Mouse (Mus musculus): ENCODE results near the gene Cfap97d1.
A peak's percentile ranks its signal among the peaks of the same experiment; 100 is the strongest.

The Cfap97d1 gene

GRCm38 (mm10) chr11:102010140-102010539 lies 26.1 kb downstream of the Cfap97d1 start:
- peak; percentile 28 for DNase-seq (ENCODE audit: low spot score)

- DNase-seq (ENCODE audit: low spot score) = no peak
Measured at GRCm38 (mm10) chr11:102011510-102011909, 27.4 kb downstream of the Cfap97d1 start.

- no peak for DNase-seq (ENCODE audit: low spot score)
Measured at GRCm38 (mm10) chr11:102013201-102013600, 29.1 kb downstream of the Cfap97d1 start.

- no peak for DNase-seq (ENCODE audit: low spot score)
Measured at GRCm38 (mm10) chr11:102015472-102015871, 31.4 kb downstream of the Cfap97d1 start.

- DNase-seq (ENCODE audit: low spot score) = no peak
Measured at GRCm38 (mm10) chr11:102016136-102016535, 32.1 kb downstream of the Cfap97d1 start.

GRCm38 (mm10) chr11:102019736-102020135 lies 35.7 kb downstream of the Cfap97d1 start:
- no peak for DNase-seq (ENCODE audit: low spot score)

- DNase-seq (ENCODE audit: low spot score) = no peak
Measured at GRCm38 (mm10) chr11:102021196-102021595, 37.1 kb downstream of the Cfap97d1 start.

- DNase-seq (ENCODE audit: low spot score) = no peak
Measured at GRCm38 (mm10) chr11:102023406-102023805, 39.3 kb downstream of the Cfap97d1 start.

- no peak for DNase-seq (ENCODE audit: low spot score)
Measured at GRCm38 (mm10) chr11:102024084-102024758, 40.1 kb downstream of the Cfap97d1 start.

- no peak for DNase-seq (ENCODE audit: low spot score)
Measured at GRCm38 (mm10) chr11:102024875-102025274, 40.8 kb downstream of the Cfap97d1 start.

- DNase-seq (ENCODE audit: low spot score) = no peak
Measured at GRCm38 (mm10) chr11:102025354-102025753, 41.3 kb downstream of the Cfap97d1 start.

GRCm38 (mm10) chr11:102025991-102026660 lies 42.0 kb downstream of the Cfap97d1 start:
- peak; percentile 54 for DNase-seq (ENCODE audit: low spot score)

GRCm38 (mm10) chr11:102026694-102027360 lies 42.7 kb downstream of the Cfap97d1 start:
- peak; percentile 87 for DNase-seq (ENCODE audit: low spot score)

- DNase-seq (ENCODE audit: low spot score) = peak; percentile 53
Measured at GRCm38 (mm10) chr11:102027361-102028017, 43.4 kb downstream of the Cfap97d1 start.

GRCm38 (mm10) chr11:102028087-102028816 lies 44.2 kb downstream of the Cfap97d1 start, which contains the start of gene Mpp3:
Mpp3 (minus strand) TSS chr11:102028461.
- no peak for DNase-seq (ENCODE audit: low spot score)

- no peak for DNase-seq (ENCODE audit: low spot score)
Measured at GRCm38 (mm10) chr11:102029304-102029703, 45.2 kb downstream of the Cfap97d1 start.

- no peak for DNase-seq (ENCODE audit: low spot score)
Measured at GRCm38 (mm10) chr11:102029966-102030365, 45.9 kb downstream of the Cfap97d1 start.

GRCm38 (mm10) chr11:102031149-102031548 lies 47.1 kb downstream of the Cfap97d1 start:
- no peak for DNase-seq (ENCODE audit: low spot score)

- DNase-seq (ENCODE audit: low spot score) = no peak
Measured at GRCm38 (mm10) chr11:102033055-102033591, 49.0 kb downstream of the Cfap97d1 start.

- no peak for DNase-seq (ENCODE audit: low spot score)
Measured at GRCm38 (mm10) chr11:102034887-102035286, 50.8 kb downstream of the Cfap97d1 start.

- no peak for DNase-seq (ENCODE audit: low spot score)
Measured at GRCm38 (mm10) chr11:102035456-102035960, 51.4 kb downstream of the Cfap97d1 start.

Measured in embryo, embryonic 10.5 days (tissue).